Mouse (Mus musculus) ovary, postnatal 36 days (tissue): ENCODE measurements around the gene Kdelr3.

Source experiments
- DNase-seq: peaks from one replicate; pipeline ENCODE4 v3.0.0; 2022; ENCODE audit warnings: low spot score, mixed read lengths

Kdelr3 gene

GRCm38 (mm10) chr15:79575543-79576222, 59.5 kb downstream of the Kdelr3 start:
- DNase-seq, result no peak

GRCm38 (mm10) chr15:79576947-79577346, 60.7 kb downstream of the Kdelr3 start:
- no peak for DNase-seq
